Mouse (Mus musculus) G1E (cell line): Measurements from ENCODE around the gene Mob1a.

Experiments used
- CTCF ChIP-seq: IDR thresholded peaks from 2 replicates; pipeline ENCODE4 v1.5.1; 2012; ENCODE audit warnings: low read depth, low read length, inconsistent platforms, mixed read lengths
- GATA1 ChIP-seq: IDR thresholded peaks from 2 replicates; pipeline ENCODE4 v1.6.1; 2012; ENCODE audit warnings: borderline replicate concordance, low read length, inconsistent platforms, mixed read lengths
- GATA2 ChIP-seq: IDR thresholded peaks from 2 replicates; pipeline ENCODE4 v1.6.1; 2012; ENCODE audit warnings: low read depth, low read length, inconsistent platforms, borderline replicate concordance
- POLR2AphosphoS5 ChIP-seq: IDR thresholded peaks from 2 replicates; pipeline ENCODE4 v1.6.1; 2012; ENCODE audit warnings: low read depth, low read length, inconsistent platforms; ENCODE audit not compliant: insufficient replicate concordance
- TAL1 ChIP-seq: conservative IDR thresholded peaks from 2 replicates; pipeline ENCODE4 v1.6.1; 2012; ENCODE audit warnings: low read depth, low read length, inconsistent platforms, mixed read lengths

DNA sequence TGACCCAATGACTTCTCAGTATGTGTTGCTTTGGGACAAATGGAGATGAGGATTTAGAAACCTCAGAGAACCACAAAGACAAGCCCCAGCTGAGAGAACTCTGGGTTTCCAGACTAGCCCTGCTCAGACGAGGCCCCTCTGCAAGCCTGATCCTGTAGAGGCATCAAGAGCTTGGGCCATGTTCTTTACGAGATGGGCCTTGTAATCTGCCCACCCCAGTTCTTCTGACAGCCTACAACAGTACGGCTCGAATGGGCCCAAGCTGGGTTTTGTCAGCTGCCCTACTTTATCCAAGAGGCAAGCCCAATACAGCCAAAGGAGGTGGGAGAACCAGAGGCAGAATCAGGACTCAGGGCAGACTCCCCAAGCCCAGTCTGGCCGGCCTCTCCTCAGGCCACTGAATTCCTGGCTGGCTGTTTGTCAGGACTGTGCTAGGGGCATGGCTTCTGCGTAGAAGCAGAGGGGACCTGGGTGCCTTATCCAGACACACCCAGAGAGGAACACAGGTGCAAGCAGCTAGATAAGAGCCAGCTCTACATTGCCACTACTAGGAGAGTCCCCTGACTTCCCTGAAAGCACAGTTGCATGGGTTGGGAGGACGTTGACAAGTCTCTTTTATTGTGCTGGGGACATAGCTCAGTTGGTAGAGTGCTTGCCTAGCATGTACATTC is 25.8 kb downstream of the Mob1a start:
- TF ChIP-seq CTCF: no peak
- TF ChIP-seq GATA1: no peak
- TF ChIP-seq POLR2AphosphoS5: no peak
- peak; percentile 97 for TF ChIP-seq TAL1
- no peak for TF ChIP-seq GATA2
